Mouse (Mus musculus): Measurements from ENCODE around the gene Grm5.

GRCm38 (mm10) chr7:87950205-87950604 is 366.2 kb downstream of the Grm5 start:
- TF ChIP-seq CTCF (IDR thresholded peaks at IDR 0.05) (no peak), EP300 (IDR thresholded peaks at IDR 0.05) (no peak)
